Mouse (Mus musculus): ENCODE results near the gene Smoc2. TPM values are rescaled to one million over a fixed set of nuclear protein-coding genes. Genes with fewer than 3 reads are reported as not detected.

The Smoc2 gene
- total and polyA plus RNA-seq, 3 experiments, result not detected

- H3K27ac ChIP-seq (ENCODE audit: control insufficient read depth, low read depth, low read length), result no peak overlapping the region
- H3K4me3 ChIP-seq (ENCODE audit: control insufficient read depth in 1 of 2, insufficient read depth in 1 of 2, low read depth in 2 of 2, low read length in 2 of 2), result no peak overlapping the region
- no peaks in the 10 kb centered on the region for H3K4me1 ChIP-seq (ENCODE audit: control insufficient read depth in 1 of 2, insufficient read depth in 2 of 2, low read length in 2 of 2)
- no peaks in the 10 kb centered on the region for H3K36me3 ChIP-seq (ENCODE audit: control insufficient read depth in 1 of 2, insufficient read depth in 2 of 2, low read length in 2 of 2)
- no peaks in the 10 kb centered on the region for H3K79me2 ChIP-seq (ENCODE audit: control insufficient read depth, insufficient read depth, low read length, poor library complexity)
- TF ChIP-seq MYB (IDR thresholded peaks at IDR 0.05; ENCODE audit: low read depth, low read length) (no peak), MAX (IDR thresholded peaks at IDR 0.05; ENCODE audit: low read length) (no peak), BHLHE40 (IDR thresholded peaks at IDR 0.05; ENCODE audit: borderline replicate concordance, low read depth, low read length) (no peak), SIN3A (IDR thresholded peaks at IDR 0.05; ENCODE audit: low read length) (no peak), CHD2 (IDR thresholded peaks at IDR 0.05; ENCODE audit: low read length) (no peak), USF2 (IDR thresholded peaks at IDR 0.05; ENCODE audit: borderline replicate concordance in 1 of 2, insufficient read depth in 1 of 2, low read depth in 1 of 2, low read length in 2 of 2) (no peak), GATA1 (IDR thresholded peaks at IDR 0.05; ENCODE audit: low read depth, low read length) (no peak), RAD21 (IDR thresholded peaks at IDR 0.05; ENCODE audit: low read depth, low read length) (no peak), CTCF (IDR thresholded peaks at IDR 0.05 in 2 of 3, conservative IDR thresholded peaks at IDR 0.05 in 1 of 3; ENCODE audit: control insufficient read depth in 1 of 3, insufficient read depth in 1 of 3, low read depth in 2 of 3, low read length in 3 of 3, poor library complexity in 1 of 3, severe bottlenecking in 1 of 3) (no peak), KAT2A (conservative IDR thresholded peaks at IDR 0.05; ENCODE audit: low read depth, low read length) (no peak), POLR2AphosphoS2 (IDR thresholded peaks at IDR 0.05; ENCODE audit: low read length) (no peak), GABPA (IDR thresholded peaks at IDR 0.05; ENCODE audit: low read depth, low read length) (no peak), ZKSCAN1 (IDR thresholded peaks at IDR 0.05; ENCODE audit: low read depth, low read length) (no peak), USF1 (IDR thresholded peaks at IDR 0.05; ENCODE audit: low read depth, low read length) (no peak), TBP (IDR thresholded peaks at IDR 0.05; ENCODE audit: low read depth, low read length) (no peak), MEF2A (IDR thresholded peaks at IDR 0.05; ENCODE audit: extremely low read depth, insufficient replicate concordance, low read depth, low read length, poor library complexity, severe bottlenecking) (no peak), NELFE (IDR thresholded peaks at IDR 0.05; ENCODE audit: low read depth, low read length) (no peak), ELF1 (IDR thresholded peaks at IDR 0.05; ENCODE audit: low read depth, low read length) (no peak), ZMIZ1 (IDR thresholded peaks at IDR 0.05; ENCODE audit: low read depth, low read length) (no peak), ETS1 (IDR thresholded peaks at IDR 0.05; ENCODE audit: low read depth, low read length) (no peak)
- H3K9me3 ChIP-seq (replicated peaks; ENCODE audit: insufficient read depth, low read length), result no peaks in the 10 kb centered on the region
- H3K27me3 ChIP-seq (ENCODE audit: control insufficient read depth in 1 of 2, insufficient read depth in 2 of 2, low read length in 2 of 2), result no peaks in the 10 kb centered on the region
- DNase-seq (ENCODE audit: low read depth, low spot score), result no peak
- H3K9ac ChIP-seq (ENCODE audit: control insufficient read depth, low read depth, low read length, poor library complexity, severe bottlenecking), result no peak overlapping the region
Observed at GRCm38 (mm10) chr17:14426481-14426880, 147.2 kb downstream of the Smoc2 start.

DNA sequence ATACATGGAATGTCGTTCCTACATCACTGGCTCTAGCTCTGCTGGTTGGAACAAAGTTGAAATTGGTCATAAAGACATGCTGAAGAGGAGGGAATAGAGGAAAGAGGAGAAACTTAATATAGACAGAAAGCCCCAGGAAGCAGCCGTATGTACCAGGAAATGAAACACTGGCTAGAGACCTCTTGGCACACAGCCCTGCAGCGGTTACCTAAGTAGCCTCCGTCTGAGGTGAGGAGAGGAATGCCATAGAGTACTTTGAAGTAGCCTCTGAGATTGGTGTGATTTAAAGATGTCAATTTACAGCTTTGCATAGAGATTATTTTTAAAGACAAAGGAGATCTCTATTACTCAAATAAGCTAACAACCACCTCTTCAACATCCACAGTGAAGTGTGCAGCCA is 155.4 kb downstream of the Smoc2 start:
- Histone ChIP-seq H3K9me3 (replicated peaks; ENCODE audit: insufficient read depth, low read length) (no peaks in the 10 kb centered on the region), H3K27me3 (ENCODE audit: control insufficient read depth in 1 of 2, insufficient read depth in 2 of 2, low read length in 2 of 2) (no peaks in the 10 kb centered on the region), H3K36me3 (ENCODE audit: control insufficient read depth in 1 of 2, insufficient read depth in 2 of 2, low read length in 2 of 2) (no peaks in the 10 kb centered on the region), H3K27ac (ENCODE audit: control insufficient read depth, low read depth, low read length) (no peak overlapping the region), H3K4me3 (ENCODE audit: control insufficient read depth in 1 of 2, insufficient read depth in 1 of 2, low read depth in 2 of 2, low read length in 2 of 2) (no peak overlapping the region), H3K4me1 (ENCODE audit: control insufficient read depth in 1 of 2, insufficient read depth in 2 of 2, low read length in 2 of 2) (no peaks in the 10 kb centered on the region), H3K79me2 (ENCODE audit: control insufficient read depth, insufficient read depth, low read length, poor library complexity) (no peaks in the 10 kb centered on the region), H3K9ac (ENCODE audit: control insufficient read depth, low read depth, low read length, poor library complexity, severe bottlenecking) (no peak overlapping the region)
- DNase-seq (ENCODE audit: low read depth, low spot score), result no peak
- no peak for TF ChIP-seq CHD1 (IDR thresholded peaks at IDR 0.05; ENCODE audit: low read depth, low read length)
- no peak for TF ChIP-seq MAFK (IDR thresholded peaks at IDR 0.05; ENCODE audit: borderline replicate concordance, low read depth, low read length)
- no peak for TF ChIP-seq MYC (IDR thresholded peaks at IDR 0.05; ENCODE audit: low read depth, low read length)
- no peak for TF ChIP-seq TAL1 (IDR thresholded peaks at IDR 0.05; ENCODE audit: low read length)
- no peak for TF ChIP-seq BHLHE40 (IDR thresholded peaks at IDR 0.05; ENCODE audit: borderline replicate concordance, low read depth, low read length)
- TF ChIP-seq GABPA (IDR thresholded peaks at IDR 0.05; ENCODE audit: low read depth, low read length), result no peak
- no peak for TF ChIP-seq ZC3H11A (IDR thresholded peaks at IDR 0.05; ENCODE audit: low read depth, low read length)
- TF ChIP-seq SMC3 (IDR thresholded peaks at IDR 0.05; ENCODE audit: low read depth, low read length), result no peak
- TF ChIP-seq CHD2 (IDR thresholded peaks at IDR 0.05; ENCODE audit: low read length), result no peak
- TF ChIP-seq E2F4 (IDR thresholded peaks at IDR 0.05; ENCODE audit: borderline replicate concordance, low read depth, low read length), result no peak
- no peak for TF ChIP-seq JUND (IDR thresholded peaks at IDR 0.05; ENCODE audit: low read depth, low read length)
- no peak for TF ChIP-seq RCOR1 (IDR thresholded peaks at IDR 0.05; ENCODE audit: low read depth, low read length)
- no peak for TF ChIP-seq MAX (IDR thresholded peaks at IDR 0.05; ENCODE audit: low read length)
- TF ChIP-seq POLR2AphosphoS5 (IDR thresholded peaks at IDR 0.05; ENCODE audit: borderline replicate concordance, low read depth, low read length), result no peak
- no peak for TF ChIP-seq EP300 (IDR thresholded peaks at IDR 0.05; ENCODE audit: low read depth in 1 of 2, low read length in 2 of 2)
- TF ChIP-seq POLR2AphosphoS2 (IDR thresholded peaks at IDR 0.05; ENCODE audit: low read length), result no peak
- TF ChIP-seq POLR2A (IDR thresholded peaks at IDR 0.05; ENCODE audit: control insufficient read depth in 1 of 2, insufficient read depth in 1 of 2, low read depth in 1 of 2, low read length in 2 of 2, poor library complexity in 1 of 2), result no peak

Data from MEL (cell line).